Mouse (Mus musculus) heart, embryonic 13.5 days (tissue): ENCODE results near the gene Pnpla3. TPM values are rescaled to one million over a fixed set of nuclear protein-coding genes. Genes with fewer than 3 reads are reported as not detected.
A peak's percentile ranks its signal among the peaks of the same experiment; 100 is the strongest.

Experiments
- ATAC-seq: fragments of 200-750 bp; cut with Nextera tagmentation; 2 replicates; pipeline ENCODE4 v1.8.0; 2017; ENCODE audit warnings: moderate TSS enrichment; ENCODE audit not compliant: insufficient number of reproducible peaks, low FRiP score, low TSS enrichment; ENCODE audit errors: extremely low read depth
- H3K27ac ChIP-seq: fragments of 300-500 bp; sonication (generic); replicated peaks from 2 replicates; pipeline ENCODE4 v1.5.1; 2015; ENCODE audit warnings: moderate library complexity, mild to moderate bottlenecking, inconsistent platforms
- H3K27me3 ChIP-seq: fragments of 300-500 bp; sonication (generic); replicated peaks from 2 replicates; pipeline ENCODE4 v1.6.1; 2015; ENCODE audit warnings: mild to moderate bottlenecking, inconsistent platforms
- H3K36me3 ChIP-seq: fragments of 300-500 bp; sonication (generic); 2 replicates; pipeline ENCODE4 v1.6.1; 2015; ENCODE audit warnings: mild to moderate bottlenecking, inconsistent platforms
- H3K4me1 ChIP-seq: fragments of 300-500 bp; sonication (generic); 2 replicates; pipeline ENCODE4 v1.6.1; 2015; ENCODE audit warnings: inconsistent platforms
- H3K4me2 ChIP-seq: fragments of 300-500 bp; sonication (generic); 2 replicates; pipeline ENCODE4 v1.6.1; 2015; ENCODE audit warnings: inconsistent platforms, mild to moderate bottlenecking, moderate library complexity
- H3K4me3 ChIP-seq: fragments of 300-500 bp; sonication (generic); 2 replicates; pipeline ENCODE4 v1.5.1; 2015; ENCODE audit warnings: moderate library complexity, mild to moderate bottlenecking, inconsistent platforms
- H3K9ac ChIP-seq: fragments of 300-500 bp; sonication (generic); 2 replicates; pipeline ENCODE4 v1.6.1; 2015; ENCODE audit warnings: inconsistent platforms, mild to moderate bottlenecking, moderate library complexity
- H3K9me3 ChIP-seq: fragments of 300-500 bp; sonication (generic); 2 replicates; pipeline ENCODE4 v1.6.1; 2016; ENCODE audit warnings: inconsistent platforms
- WGBS: fragments of 180-500 bp; shearing (Covaris S2); methylation state at CpG from one replicate; pipeline ENCODE4 v1.1.7; 2015; ENCODE audit warnings: mixed read lengths; 5-methylcytosine and 5-hydroxymethylcytosine counted together
- polyA plus RNA-seq: library from polyadenylated mRNA; unstranded; fragments of >200 nt; fragmentation: Nextera tagmentation; extraction: Ambion mirVana; gene quantifications from 2 replicates; pipeline ENCODE4 v1.2.1, GENCODE M21; 2015

Gene Pnpla3
- 0.88 and 0.94 TPM in 2 replicates for polyA plus RNA-seq

DNA sequence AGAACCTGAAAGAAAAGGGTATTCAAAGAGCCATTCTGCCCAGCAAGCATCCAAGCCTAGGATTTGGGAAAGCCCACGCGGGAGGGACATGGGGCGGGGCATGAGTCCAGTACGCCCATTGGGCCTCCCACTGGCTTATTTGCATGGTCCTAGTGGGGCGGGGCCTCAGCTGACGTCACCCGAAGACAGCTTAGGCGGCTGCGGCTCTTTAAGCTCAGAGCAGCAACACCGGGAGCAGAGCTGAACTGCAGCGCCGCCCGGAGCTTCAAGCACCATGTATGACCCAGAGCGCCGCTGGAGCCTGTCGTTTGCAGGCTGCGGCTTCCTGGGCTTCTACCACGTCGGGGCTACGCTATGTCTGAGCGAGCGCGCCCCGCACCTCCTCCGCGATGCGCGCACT, at the start of gene Pnpla3:
Gene Pnpla3, plus strand, starts transcription at position 238 of the 400 bp plus-strand sequence.
- WGBS: under 1% methylated on average over 28 of the region's 28 CpGs
- no peaks in the 10 kb centered on the region for H3K36me3 ChIP-seq
- H3K27me3 ChIP-seq: peaks cover 30% of the 10 kb centered on the region
- peak within 1 kb of the TSS; percentile 76 for H3K9ac ChIP-seq
- peak within 1 kb of the TSS; percentile 57 for H3K4me3 ChIP-seq
- peaks cover 17% of the 10 kb centered on the region for H3K4me1 ChIP-seq
- peak within 1 kb of the TSS; percentile 33 for H3K27ac ChIP-seq
- peak within 1 kb of the TSS; percentile 83 for H3K4me2 ChIP-seq
- ATAC-seq: peak; percentile 87
- H3K9me3 ChIP-seq: no peaks in the 10 kb centered on the region

GRCm38 (mm10) chr15:84120612-84121011, 47.0 kb upstream of the Pnpla3 start:
- H3K4me1 ChIP-seq: no peaks in the 10 kb centered on the region
- 27% methylated on average over 6 of the region's 6 CpGs for WGBS
- no peak overlapping the region for H3K27ac ChIP-seq
- no peak for ATAC-seq
- no peak overlapping the region for H3K4me2 ChIP-seq
- no peak overlapping the region for H3K4me3 ChIP-seq
- no peaks in the 10 kb centered on the region for H3K36me3 ChIP-seq
- H3K9ac ChIP-seq: no peak overlapping the region
- H3K27me3 ChIP-seq: peaks cover 14% of the 10 kb centered on the region; the same call in 1 of the 2 replicates
- no peaks in the 10 kb centered on the region for H3K9me3 ChIP-seq

DNA sequence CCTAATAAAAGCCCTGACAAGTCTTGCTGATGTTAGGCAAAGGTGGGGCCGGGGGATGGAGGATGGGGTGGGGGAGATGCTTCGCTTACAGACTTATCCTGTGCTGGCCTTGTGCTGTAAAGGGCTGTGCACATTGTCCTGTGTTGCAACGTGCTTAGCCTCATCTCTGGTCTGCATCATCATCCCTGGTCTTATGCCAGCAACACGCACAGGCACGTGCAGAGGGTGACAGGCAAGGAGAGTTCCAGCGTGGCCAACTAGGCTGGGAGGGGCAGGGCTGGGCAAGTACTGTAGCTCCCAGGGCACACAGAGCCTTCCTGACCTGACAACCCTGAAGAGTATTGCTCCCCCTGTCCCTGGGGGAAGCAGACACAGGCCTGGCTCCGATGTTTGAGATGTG, 46.6 kb upstream of the Pnpla3 start:
- Histone ChIP-seq H3K9me3 (no peaks in the 10 kb centered on the region), H3K27me3 (peaks cover 18% of the 10 kb centered on the region; the same call in 1 of the 2 replicates), H3K36me3 (no peaks in the 10 kb centered on the region), H3K4me1 (no peaks in the 10 kb centered on the region), H3K9ac (no peak overlapping the region), H3K4me3 (no peak overlapping the region), H3K27ac (no peak overlapping the region), H3K4me2 (no peak overlapping the region)
- ATAC-seq: no peak
- 69% methylated on average over 7 of the region's 7 CpGs for WGBS

DNA sequence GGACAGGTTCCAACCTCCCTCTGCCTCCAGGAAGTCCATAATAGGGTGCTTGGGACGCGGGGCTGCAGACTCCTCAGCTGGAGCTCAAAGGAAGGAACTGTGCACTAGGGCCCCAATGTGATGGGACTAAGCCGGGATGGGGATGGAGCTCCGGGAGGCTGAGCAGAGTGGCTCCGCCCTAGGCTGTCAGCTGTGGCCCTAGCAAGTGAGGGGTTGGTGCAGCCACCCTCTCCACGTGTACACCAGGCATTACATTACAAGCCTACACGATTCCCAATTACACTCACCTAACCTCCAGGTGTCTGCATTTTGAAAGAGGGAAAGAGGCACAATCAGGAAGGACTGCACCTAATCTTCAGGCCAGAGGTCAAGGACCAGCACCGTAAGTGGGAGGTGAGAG, 44.6 kb upstream of the Pnpla3 start, which contains the start of gene Pnpla5:
Gene Pnpla5, minus strand, starts transcription at position 101 of the 400 bp plus-strand sequence.
- Histone ChIP-seq H3K27me3 (peaks cover 23% of the 10 kb centered on the region; the same call in 1 of the 2 replicates), H3K27ac (no peak within 1 kb of the TSS), H3K4me3 (no peak within 1 kb of the TSS), H3K9ac (no peak within 1 kb of the TSS), H3K4me2 (no peak within 1 kb of the TSS), H3K9me3 (no peaks in the 10 kb centered on the region), H3K36me3 (no peaks in the 10 kb centered on the region), H3K4me1 (no peaks in the 10 kb centered on the region)
- WGBS: 55% methylated on average over 8 of the region's 8 CpGs
- no peak for ATAC-seq

DNA sequence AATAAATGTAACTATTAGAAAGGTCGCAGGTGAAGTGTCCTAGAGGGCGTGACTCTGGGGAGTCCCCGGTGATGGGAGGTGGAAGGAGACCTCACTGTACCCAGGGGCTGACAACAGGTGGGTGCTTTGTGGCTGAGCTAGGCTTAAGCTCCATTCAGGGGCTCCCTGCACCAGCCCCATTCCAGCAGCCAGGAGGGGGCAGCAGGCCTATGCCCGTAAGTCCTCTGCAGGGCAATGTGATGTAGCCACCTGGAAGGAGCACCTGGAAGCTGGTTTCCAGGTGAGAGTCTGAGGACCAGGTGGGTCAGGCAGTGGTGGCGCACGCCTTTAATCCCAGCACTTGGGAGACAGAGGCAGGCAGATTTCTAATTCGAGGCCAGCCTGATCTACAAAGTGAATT, 43.6 kb upstream of the Pnpla3 start:
- no peaks in the 10 kb centered on the region for H3K36me3 ChIP-seq
- no peak overlapping the region for H3K27ac ChIP-seq
- 56% methylated on average over 7 of the region's 7 CpGs for WGBS
- no peak for ATAC-seq
- H3K9ac ChIP-seq: no peak overlapping the region
- H3K4me1 ChIP-seq: no peaks in the 10 kb centered on the region
- no peaks in the 10 kb centered on the region for H3K9me3 ChIP-seq
- no peak overlapping the region for H3K4me2 ChIP-seq
- H3K27me3 ChIP-seq: peaks cover 30% of the 10 kb centered on the region; the same call in 1 of the 2 replicates
- no peak overlapping the region for H3K4me3 ChIP-seq

DNA sequence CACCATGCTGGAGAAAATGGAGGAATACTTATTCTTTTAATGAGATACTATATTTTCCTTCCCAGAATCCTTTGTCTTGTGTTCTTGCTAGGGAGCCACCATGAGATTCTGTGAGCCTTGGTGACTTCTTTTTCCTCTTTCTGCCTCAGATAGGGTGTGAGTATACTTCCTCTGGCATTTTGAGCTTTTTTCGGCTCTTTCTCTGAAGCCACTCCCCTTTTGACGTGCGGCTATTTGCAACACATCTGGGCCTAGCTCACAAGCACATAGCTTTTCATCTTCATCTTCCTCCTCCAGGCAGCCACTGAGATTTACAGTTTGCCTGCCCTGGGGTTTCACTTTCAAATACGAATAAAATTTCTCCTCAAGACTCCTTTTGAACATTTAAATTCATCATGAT, 41.2 kb upstream of the Pnpla3 start:
- no peak for ATAC-seq
- peaks cover 25% of the 10 kb centered on the region; the same call in 1 of the 2 replicates for H3K27me3 ChIP-seq
- no peak overlapping the region for H3K4me2 ChIP-seq
- H3K27ac ChIP-seq: no peak overlapping the region
- no peaks in the 10 kb centered on the region for H3K9me3 ChIP-seq
- H3K4me3 ChIP-seq: no peak overlapping the region
- peaks cover 5% of the 10 kb centered on the region for H3K4me1 ChIP-seq
- H3K36me3 ChIP-seq: no peaks in the 10 kb centered on the region
- 59% methylated on average over 4 of the region's 4 CpGs for WGBS
- no peak overlapping the region for H3K9ac ChIP-seq

DNA sequence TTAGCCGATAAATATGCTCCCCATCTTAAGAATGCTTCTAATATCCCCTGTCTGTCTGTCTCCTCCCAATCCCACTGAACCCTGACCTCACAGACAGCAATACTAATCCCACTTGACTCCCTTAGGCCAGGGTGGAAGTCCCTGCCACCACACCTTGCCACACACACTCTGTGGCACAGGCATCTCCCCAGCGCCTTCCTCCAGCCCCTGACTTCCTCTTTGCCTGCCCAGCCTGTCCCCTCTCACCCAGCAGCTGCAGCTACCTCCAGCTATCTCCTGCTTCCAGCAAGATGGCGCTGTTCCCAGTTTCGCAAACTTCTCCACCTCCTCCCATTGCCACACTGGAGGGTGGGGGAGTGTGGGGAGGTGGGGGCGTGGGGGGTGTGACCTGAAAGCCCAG, 40.8 kb upstream of the Pnpla3 start:
- Histone ChIP-seq H3K27ac (no peak overlapping the region), H3K9ac (no peak overlapping the region), H3K4me1 (peaks cover 9% of the 10 kb centered on the region), H3K27me3 (peaks cover 25% of the 10 kb centered on the region; the same call in 1 of the 2 replicates), H3K36me3 (no peaks in the 10 kb centered on the region), H3K9me3 (no peaks in the 10 kb centered on the region), H3K4me2 (no peak overlapping the region), H3K4me3 (no peak overlapping the region)
- WGBS: 24% methylated on average over 5 of the region's 5 CpGs
- no peak for ATAC-seq

- Histone ChIP-seq H3K9ac (0 out of 2 replicates have a peak overlapping the region, but pooled peaks have one; percentile 2), H3K9me3 (no peaks in the 10 kb centered on the region), H3K27ac (no peak overlapping the region), H3K4me2 (peak overlapping the region; percentile 26; the same call in 1 of the 2 replicates), H3K4me1 (peaks cover 13% of the 10 kb centered on the region), H3K36me3 (no peaks in the 10 kb centered on the region), H3K4me3 (no peak overlapping the region), H3K27me3 (peaks cover 9% of the 10 kb centered on the region; the same call in 1 of the 2 replicates)
- WGBS: 37% methylated on average over 16 of the region's 16 CpGs
- ATAC-seq: no peak
Observed at GRCm38 (mm10) chr15:84131096-84131786, 36.4 kb upstream of the Pnpla3 start.

GRCm38 (mm10) chr15:84131971-84132370, 35.7 kb upstream of the Pnpla3 start:
- WGBS: 79% methylated on average over 7 of the region's 7 CpGs
- H3K4me1 ChIP-seq: peaks cover 18% of the 10 kb centered on the region
- ATAC-seq: no peak; the same call in 1 of the 2 replicates
- H3K27me3 ChIP-seq: peaks cover 6% of the 10 kb centered on the region; the same call in 1 of the 2 replicates
- H3K9me3 ChIP-seq: no peaks in the 10 kb centered on the region
- H3K4me2 ChIP-seq: no peak overlapping the region
- H3K27ac ChIP-seq: no peak overlapping the region
- H3K9ac ChIP-seq: no peak overlapping the region
- H3K4me3 ChIP-seq: no peak overlapping the region
- H3K36me3 ChIP-seq: no peaks in the 10 kb centered on the region

DNA sequence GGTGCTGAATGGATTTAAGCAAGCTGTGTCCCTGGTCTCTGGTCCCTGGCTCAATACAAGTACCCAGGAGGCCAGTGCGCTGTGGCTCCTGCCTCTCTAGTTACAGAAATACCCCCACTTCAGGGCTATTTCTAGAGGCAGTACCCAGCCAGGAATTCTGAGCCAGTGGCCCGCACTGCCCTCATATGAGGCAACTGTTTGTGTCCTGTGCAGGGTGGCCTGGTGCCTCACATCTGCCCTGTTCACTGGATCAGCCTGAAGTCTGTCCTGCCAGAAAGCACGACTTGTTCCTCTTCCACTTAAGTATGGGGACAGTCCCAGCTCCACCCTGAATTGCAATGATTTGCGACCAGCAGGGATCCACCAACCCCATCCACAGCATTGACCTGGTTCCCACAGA, 34.2 kb upstream of the Pnpla3 start:
- no peaks in the 10 kb centered on the region for H3K36me3 ChIP-seq
- ATAC-seq: no peak
- H3K4me2 ChIP-seq: no peak overlapping the region
- H3K4me3 ChIP-seq: no peak overlapping the region
- H3K4me1 ChIP-seq: peaks cover 18% of the 10 kb centered on the region
- H3K9me3 ChIP-seq: no peaks in the 10 kb centered on the region
- H3K27ac ChIP-seq: no peak overlapping the region
- H3K9ac ChIP-seq: no peak overlapping the region
- WGBS: 46% methylated on average over 4 of the region's 4 CpGs
- peaks cover 3% of the 10 kb centered on the region; the same call in 1 of the 2 replicates for H3K27me3 ChIP-seq

DNA sequence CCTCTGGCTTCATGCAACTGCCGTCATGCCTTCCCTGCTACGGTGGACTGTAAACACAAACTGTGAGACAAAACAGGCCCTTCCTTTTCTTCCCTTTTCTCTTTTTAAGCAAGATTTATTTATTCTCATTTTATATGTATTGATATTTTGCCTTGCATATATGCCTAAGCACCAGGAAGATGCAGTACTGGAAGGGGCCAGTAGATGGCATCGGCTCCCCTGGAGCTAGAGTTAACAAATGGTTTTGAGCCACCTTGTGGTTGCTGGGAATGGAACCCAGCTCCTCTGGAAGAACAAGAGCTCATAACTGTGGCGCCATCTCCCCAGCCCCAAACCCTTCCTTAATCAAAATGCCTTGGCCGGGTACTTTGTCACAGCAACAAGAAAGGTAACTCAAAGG, 32.2 kb upstream of the Pnpla3 start:
- ATAC-seq: no peak
- no peaks in the 10 kb centered on the region for H3K9me3 ChIP-seq
- H3K4me1 ChIP-seq: peaks cover 18% of the 10 kb centered on the region
- no peak overlapping the region for H3K27ac ChIP-seq
- no peak overlapping the region for H3K4me2 ChIP-seq
- H3K36me3 ChIP-seq: no peaks in the 10 kb centered on the region
- WGBS: 77% methylated on average over 5 of the region's 5 CpGs
- H3K27me3 ChIP-seq: no peaks in the 10 kb centered on the region
- H3K9ac ChIP-seq: no peak overlapping the region
- H3K4me3 ChIP-seq: no peak overlapping the region
